Mouse (Mus musculus) gonadal fat pad, adult 2 months (tissue): ENCODE data around the gene Mis18bp1. TPM values are rescaled to one million over a fixed set of nuclear protein-coding genes. Genes with fewer than 3 reads are reported as not detected.
"Not testable (repeated sequence)": the region's sequence is repeated elsewhere in the genome, so short reads cannot be mapped to it uniquely, and the experiment has no call there.

Experiments used
- DNase-seq: peaks from one replicate; pipeline ENCODE4 v3.0.0-alpha.2; 2012; ENCODE audit warnings: low read depth
- polyA plus RNA-seq: library from polyadenylated mRNA; depleted of rRNA; stranded (reverse); fragments of >200 nt; gene quantifications from 2 replicates; pipeline ENCODE4 v1.2.3, GENCODE M21; 2012; rRNA removed

Gene Mis18bp1
- polyA plus RNA-seq = 0.10 and 0.14 TPM in 2 replicates

- DNase-seq = peak; percentile 72
Observed at GRCm38 (mm10) chr12:65172021-65172951, at the start of gene Mis18bp1. TSS of gene Mis18bp1 (minus strand) at chr12:65172604.

- no peak for DNase-seq
Observed at GRCm38 (mm10) chr12:65216404-65216840, 44.0 kb upstream of the Mis18bp1 start.

- DNase-seq = no peak
Observed at GRCm38 (mm10) chr12:65206431-65206830, 34.0 kb upstream of the Mis18bp1 start.

GRCm38 (mm10) chr12:65201812-65202211 lies 29.4 kb upstream of the Mis18bp1 start:
- no peak for DNase-seq

- no peak for DNase-seq
Observed at GRCm38 (mm10) chr12:65194003-65194530, 21.7 kb upstream of the Mis18bp1 start.

GRCm38 (mm10) chr12:65189213-65189612 lies 16.8 kb upstream of the Mis18bp1 start:
- DNase-seq = no peak

- DNase-seq = no peak
Observed at GRCm38 (mm10) chr12:65187365-65187764, 15.0 kb upstream of the Mis18bp1 start.

GRCm38 (mm10) chr12:65173736-65174135 lies 1.3 kb upstream of the Mis18bp1 start:
- DNase-seq = no peak

- DNase-seq = not testable (repeated sequence)
Observed at GRCm38 (mm10) chr12:65172959-65173358, 555 bp upstream of the Mis18bp1 start.

GRCm38 (mm10) chr12:65136121-65136520 lies 36.3 kb downstream of the Mis18bp1 start:
- not testable (repeated sequence) for DNase-seq

- no peak for DNase-seq
Observed at GRCm38 (mm10) chr12:65119451-65119850, 53.0 kb downstream of the Mis18bp1 start.

GRCm38 (mm10) chr12:65118968-65119367 lies 53.4 kb downstream of the Mis18bp1 start:
- DNase-seq = no peak

- DNase-seq = not testable (repeated sequence)
Observed at GRCm38 (mm10) chr12:65114978-65115377, 57.4 kb downstream of the Mis18bp1 start.

- no peak for DNase-seq
Observed at GRCm38 (mm10) chr12:65113925-65114324, 58.5 kb downstream of the Mis18bp1 start.

GRCm38 (mm10) chr12:65112811-65113210 lies 59.6 kb downstream of the Mis18bp1 start:
- no peak for DNase-seq

- DNase-seq = no peak
Observed at GRCm38 (mm10) chr12:65111503-65111902, 60.9 kb downstream of the Mis18bp1 start.

- no peak for DNase-seq
Observed at GRCm38 (mm10) chr12:65108746-65109145, 63.7 kb downstream of the Mis18bp1 start.

Other genes with a start within 250 kb of the Mis18bp1 start
- gene Klhl28, start 207.1 kb downstream of the Mis18bp1 start, polyA plus RNA-seq = 3.1 and 3.9 TPM in 2 replicates
- 6.5 and 7.6 TPM in 2 replicates for gene Togaram1, start 206.8 kb downstream of the Mis18bp1 start, polyA plus RNA-seq
- 12.8 and 13.5 TPM in 2 replicates for gene Prpf39, start 136.3 kb downstream of the Mis18bp1 start, polyA plus RNA-seq
- gene Fkbp3, start 98.6 kb downstream of the Mis18bp1 start, polyA plus RNA-seq = 33.0 and 40.2 TPM in 2 replicates
- 3.8 and 4.3 TPM in 2 replicates for gene Fancm, start 97.0 kb downstream of the Mis18bp1 start, polyA plus RNA-seq
- gene Wdr20rt, start 52.9 kb upstream of the Mis18bp1 start, polyA plus RNA-seq = 0.08 and 0.34 TPM in 2 replicates